Mouse (Mus musculus) MEL (cell line): ENCODE data around the gene Asb17. TPM values are rescaled to one million over a fixed set of nuclear protein-coding genes. Genes with fewer than 3 reads are reported as not detected.

Experiments used
- DNase-seq: peaks from one replicate; pipeline ENCODE4 v3.0.0; 2011; ENCODE audit warnings: low read depth, low spot score
- H3K27ac ChIP-seq: 2 replicates; pipeline ENCODE4 v1.5.1; 2012; ENCODE audit warnings: low read depth, mild to moderate bottlenecking, control low read depth, low read length, moderate library complexity; ENCODE audit not compliant: control insufficient read depth
- H3K27me3 ChIP-seq, 2 experiments: fragments of 150-350 bp in 1 of 2; sonication (generic) in 1 of 2; 2 replicates each; pipeline ENCODE4 v1.6.1; 2012; ENCODE audit warnings: low read length in 2 of 2, mild to moderate bottlenecking in 2 of 2, improper control_type of control experiment in 1 of 2, moderate library complexity in 1 of 2; ENCODE audit not compliant: insufficient read depth in 2 of 2, control insufficient read depth in 1 of 2
- H3K36me3 ChIP-seq, 2 experiments: 2 replicates each; pipeline ENCODE4 v1.6.1; 2012 to 2014; ENCODE audit warnings: low read length in 2 of 2, improper control_type of control experiment in 1 of 2, inconsistent platforms in 1 of 2, mild to moderate bottlenecking in 1 of 2; ENCODE audit not compliant: insufficient read depth in 2 of 2, control insufficient read depth in 1 of 2
- H3K4me1 ChIP-seq, 2 experiments: fragments of 150-350 bp in 1 of 2; sonication (generic) in 1 of 2; 2 replicates each; pipeline ENCODE4 v1.6.1; 2012; ENCODE audit warnings: low read length in 2 of 2, improper control_type of control experiment in 1 of 2, mild to moderate bottlenecking in 1 of 2; ENCODE audit not compliant: insufficient read depth in 2 of 2, control insufficient read depth in 1 of 2
- H3K4me3 ChIP-seq, 2 experiments: fragments of 150-350 bp in 1 of 2; sonication (generic) in 1 of 2; 2 replicates each; pipeline ENCODE4 v1.5.1; 2012; ENCODE audit warnings: low read depth in 2 of 2, low read length in 2 of 2, mild to moderate bottlenecking in 2 of 2, moderate library complexity in 2 of 2, control low read depth in 1 of 2, improper control_type of control experiment in 1 of 2; ENCODE audit not compliant: control insufficient read depth in 1 of 2, insufficient read depth in 1 of 2
- H3K79me2 ChIP-seq: 2 replicates; pipeline ENCODE4 v1.6.1; 2012; ENCODE audit warnings: mild to moderate bottlenecking, low read length, moderate library complexity; ENCODE audit not compliant: control insufficient read depth, poor library complexity, insufficient read depth
- H3K9ac ChIP-seq: 2 replicates; pipeline ENCODE4 v1.6.1; 2012; ENCODE audit warnings: low read depth, mild to moderate bottlenecking, control low read depth, low read length, moderate library complexity; ENCODE audit not compliant: control insufficient read depth, poor library complexity, severe bottlenecking
- H3K9me3 ChIP-seq: fragments of 150-350 bp; sonication (generic); replicated peaks from 2 replicates; pipeline ENCODE4 v1.6.1; 2012; ENCODE audit warnings: mild to moderate bottlenecking, low read length, improper control_type of control experiment, moderate library complexity; ENCODE audit not compliant: insufficient read depth
- CTCF ChIP-seq, 3 experiments: IDR thresholded peaks in 2 of 3; conservative IDR thresholded peaks in 1 of 3; 2 replicates each; pipeline ENCODE4 v1.5.1; 2011 to 2012; ENCODE audit warnings: low read length in 3 of 3, low read depth in 2 of 3, mild to moderate bottlenecking in 2 of 3, improper control_type of control experiment in 1 of 3, inconsistent platforms in 1 of 3, mixed read lengths in 1 of 3, moderate library complexity in 1 of 3; ENCODE audit not compliant: control insufficient read depth in 1 of 3, insufficient read depth in 1 of 3, poor library complexity in 1 of 3, severe bottlenecking in 1 of 3
- MAFK ChIP-seq: IDR thresholded peaks from 2 replicates; pipeline ENCODE4 v1.6.1; 2011; ENCODE audit warnings: low read depth, mild to moderate bottlenecking, low read length, improper control_type of control experiment, borderline replicate concordance
- NELFE ChIP-seq: IDR thresholded peaks from 2 replicates; pipeline ENCODE4 v1.6.1; 2011; ENCODE audit warnings: low read depth, low read length, improper control_type of control experiment
- POLR2A ChIP-seq, 2 experiments: IDR thresholded peaks; 2 replicates each; pipeline ENCODE4 v1.6.1; 2011 to 2012; ENCODE audit warnings: low read length in 2 of 2, mild to moderate bottlenecking in 2 of 2, control low read depth in 1 of 2, improper control_type of control experiment in 1 of 2, low read depth in 1 of 2, moderate library complexity in 1 of 2; ENCODE audit not compliant: control insufficient read depth in 1 of 2, insufficient read depth in 1 of 2, poor library complexity in 1 of 2
- RAD21 ChIP-seq: IDR thresholded peaks from 2 replicates; pipeline ENCODE4 v1.6.1; 2011; ENCODE audit warnings: mild to moderate bottlenecking, low read depth, low read length, improper control_type of control experiment
- TBP ChIP-seq: IDR thresholded peaks from 2 replicates; pipeline ENCODE4 v1.8.0; 2011; ENCODE audit warnings: low read depth, low read length, improper control_type of control experiment
- ZNF384 ChIP-seq: IDR thresholded peaks from 2 replicates; pipeline ENCODE4 v1.6.1; 2012; ENCODE audit warnings: low read depth, mild to moderate bottlenecking, inconsistent platforms, low read length, improper control_type of control experiment
- polyA plus RNA-seq, 2 experiments: library from polyadenylated mRNA; stranded (reverse) in 1 of 2; unstranded in 1 of 2; fragments of >175 nt in 1 of 2; fragments of >200 nt in 1 of 2; gene quantifications; 2 replicates each; pipeline versions ENCODE4 v1.2.1 to v1.2.4; 2012; ENCODE audit warnings: low replicate concordance in 2 of 2, low read depth in 1 of 2; ENCODE audit not compliant: insufficient read length in 2 of 2, insufficient read depth in 1 of 2, missing spikeins in 1 of 2
- total RNA-seq: library from RNA; depleted of rRNA; stranded (reverse); fragments of 300-350 nt; gene quantifications from 2 replicates; pipeline ENCODE4 v1.2.3, GENCODE M21; 2012; rRNA removed

Gene Asb17
- total and polyA plus RNA-seq, 3 experiments: 5.7 to 9.7 TPM; not detected in 1

DNA sequence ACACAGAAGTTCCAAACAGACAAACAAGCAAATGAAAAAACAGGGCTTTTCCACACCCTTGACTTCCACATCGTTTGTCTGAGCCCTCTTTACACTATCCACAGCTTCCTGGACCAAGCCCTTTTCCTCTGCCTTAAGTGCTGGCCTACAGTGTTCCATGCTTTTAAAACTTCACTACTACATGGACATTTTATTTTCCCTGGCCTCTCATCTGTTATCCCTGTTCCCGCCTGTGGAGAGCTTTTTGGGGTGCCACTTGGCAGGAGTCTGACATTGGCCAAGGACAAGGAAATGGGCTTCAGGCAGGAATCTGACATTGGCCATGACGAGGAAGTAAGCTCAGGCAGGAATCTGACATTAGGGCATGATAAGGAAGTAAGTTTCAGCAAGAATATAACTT lies 58.6 kb downstream of the Asb17 start:
- Histone ChIP-seq H3K79me2 (peaks cover 5% of the 10 kb centered on the region), H3K36me3 (peaks cover 9 to 15% of the 10 kb centered on the region in 2 experiments), H3K9me3 (no peaks in the 10 kb centered on the region), H3K27ac (no peak overlapping the region), H3K9ac (no peak overlapping the region), H3K27me3 (no peaks in the 10 kb centered on the region), H3K4me1 (no peaks in the 10 kb centered on the region), H3K4me3 (no peak overlapping the region)
- no peak for DNase-seq
- TF ChIP-seq ZNF384: no peak
- TF ChIP-seq CTCF (IDR thresholded peaks at IDR 0.05 in 2 of 3, conservative IDR thresholded peaks at IDR 0.05 in 1 of 3; ENCODE audit: control insufficient read depth in 1 of 3, insufficient read depth in 1 of 3, low read depth in 2 of 3, low read length in 3 of 3, poor library complexity in 1 of 3, severe bottlenecking in 1 of 3): no peak
- TF ChIP-seq RAD21: no peak
- no peak for TF ChIP-seq TBP

DNA sequence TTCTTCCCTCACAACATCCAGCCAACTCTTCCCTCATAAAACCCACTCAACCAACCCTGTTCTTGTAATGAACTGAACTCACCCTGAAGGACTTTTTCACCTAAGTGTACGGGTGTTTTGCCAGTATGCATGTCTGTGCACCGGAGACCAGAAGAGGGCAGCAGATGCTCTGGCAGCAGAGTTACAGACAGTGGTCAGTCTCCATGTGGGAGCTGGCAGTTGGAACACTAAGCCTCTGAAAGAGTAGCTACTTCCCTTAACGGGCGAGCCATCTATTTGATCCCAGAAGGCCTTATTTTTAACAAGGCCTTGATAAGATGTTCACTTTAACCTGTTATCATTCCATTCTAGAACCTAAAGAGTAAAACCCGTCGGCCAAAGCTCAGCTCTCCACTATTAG lies 60.6 kb downstream of the Asb17 start:
- H3K9ac ChIP-seq: no peak overlapping the region
- H3K4me1 ChIP-seq: no peaks in the 10 kb centered on the region
- H3K27ac ChIP-seq: peak overlapping the region; percentile 29; the same call in 1 of the 2 replicates
- peak; percentile 85 for DNase-seq
- TF ChIP-seq CTCF (IDR thresholded peaks at IDR 0.05 in 2 of 3, conservative IDR thresholded peaks at IDR 0.05 in 1 of 3; ENCODE audit: control insufficient read depth in 1 of 3, insufficient read depth in 1 of 3, low read depth in 2 of 3, low read length in 3 of 3, poor library complexity in 1 of 3, severe bottlenecking in 1 of 3) (peak in 2 of 3 experiments; percentile 67 to 78; a peak in 4 of 6 replicates), POLR2A (IDR thresholded peaks at IDR 0.05; ENCODE audit: control insufficient read depth in 1 of 2, insufficient read depth in 1 of 2, low read depth in 1 of 2, low read length in 2 of 2, poor library complexity in 1 of 2) (peak in 1 of 2 experiments; percentile 44; a peak in 1 of 4 replicates), MAFK (no peak), NELFE (no peak)
- H3K27me3 ChIP-seq: no peaks in the 10 kb centered on the region
- peaks cover 23% of the 10 kb centered on the region for H3K79me2 ChIP-seq
- H3K4me3 ChIP-seq: no peak overlapping the region
- no peaks in the 10 kb centered on the region for H3K9me3 ChIP-seq
- H3K36me3 ChIP-seq: peaks cover 27 to 31% of the 10 kb centered on the region in 2 experiments

Other genes with a start within 250 kb of the Asb17 start
- gene St6galnac3, start 119.0 kb upstream of the Asb17 start, total RNA-seq: 7.8 and 10.0 TPM in 2 replicates
- gene St6galnac3, start 119.0 kb upstream of the Asb17 start, polyA plus RNA-seq: 10 to 100 TPM in 1 of 2 experiments, not detected in 1; 11.4 TPM
- 0.42 and 0.50 TPM in 2 replicates for gene Msh4, start 61.9 kb downstream of the Asb17 start, total RNA-seq
- gene Msh4, start 61.9 kb downstream of the Asb17 start, polyA plus RNA-seq: under 1 TPM in 1 of 2 experiments, not detected in 1; 0.15 TPM
- gene Rabggtb, start 68.8 kb downstream of the Asb17 start, total RNA-seq: 164 and 175 TPM in 2 replicates
- 100 to 1,000 TPM in 1 of 2 experiments, not detected in 1; 146 TPM for gene Rabggtb, start 68.8 kb downstream of the Asb17 start, polyA plus RNA-seq
- gene Acadm, start 100.4 kb downstream of the Asb17 start, total RNA-seq: 33.0 and 36.7 TPM in 2 replicates
- gene Acadm, start 100.4 kb downstream of the Asb17 start, polyA plus RNA-seq: 10 to 100 TPM in 1 of 2 experiments, not detected in 1; 44.3 TPM
- not detected in 2 replicates for gene Slc44a5, start 129.2 kb downstream of the Asb17 start, total RNA-seq
- gene Slc44a5, start 129.2 kb downstream of the Asb17 start, polyA plus RNA-seq: not detected